Mouse (Mus musculus) lung, embryonic 14.5 days (tissue): ENCODE results near the gene Wdr83os. TPM values are rescaled to one million over a fixed set of nuclear protein-coding genes. Genes with fewer than 3 reads are reported as not detected.
"Not testable (repeated sequence)": the region's sequence is repeated elsewhere in the genome, so short reads cannot be mapped to it uniquely, and the experiment has no call there.

Experiments used
- ATAC-seq: fragments of 200-750 bp; cut with Nextera tagmentation; 2 replicates; pipeline ENCODE4 v1.8.0; 2017; ENCODE audit warnings: mild to moderate bottlenecking, moderate TSS enrichment, moderate library complexity; ENCODE audit not compliant: insufficient read depth
- DNase-seq: peaks from one replicate; pipeline ENCODE4 v3.0.0-alpha.2; 2015
- H3K27ac ChIP-seq: fragments of 300-500 bp; sonication (generic); 2 replicates; pipeline ENCODE4 v1.5.1; 2014; ENCODE audit warnings: low read depth, mild to moderate bottlenecking, moderate library complexity
- H3K27me3 ChIP-seq: fragments of 300-500 bp; sonication (generic); 2 replicates; pipeline ENCODE4 v1.6.1; 2014; ENCODE audit warnings: low read length, control low read depth; ENCODE audit not compliant: insufficient read depth
- H3K36me3 ChIP-seq: fragments of 300-500 bp; sonication (generic); 2 replicates; pipeline ENCODE4 v1.6.1; 2014; ENCODE audit warnings: control low read depth; ENCODE audit not compliant: insufficient read depth
- H3K4me1 ChIP-seq: fragments of 300-500 bp; sonication (generic); 2 replicates; pipeline ENCODE4 v1.6.1; 2014; ENCODE audit warnings: antibody characterized with exemption, control low read depth; ENCODE audit not compliant: insufficient read depth
- H3K4me2 ChIP-seq: fragments of 300-500 bp; sonication (generic); 2 replicates; pipeline ENCODE4 v1.6.1; 2014; ENCODE audit warnings: mild to moderate bottlenecking
- H3K4me3 ChIP-seq: fragments of 300-500 bp; sonication (generic); 2 replicates; pipeline ENCODE4 v1.5.1; 2014; ENCODE audit warnings: low read depth, low read length
- H3K9ac ChIP-seq: fragments of 300-500 bp; sonication (generic); 2 replicates; pipeline ENCODE4 v1.6.1; 2014
- H3K9me3 ChIP-seq: fragments of 300-500 bp; sonication (generic); 2 replicates; pipeline ENCODE4 v1.6.1; 2016; ENCODE audit warnings: low read depth, low read length, control low read depth
- CTCF ChIP-seq: IDR thresholded peaks from 2 replicates; pipeline ENCODE4 v1.5.1; 2016; ENCODE audit warnings: antibody characterized with exemption, low read depth
- WGBS: fragments of 180-500 bp; shearing (Covaris S2); extraction: QIAGEN DNeasy Blood & Tissue Kit; methylation state at CpG from one replicate; pipeline ENCODE4 v1.1.7; 2014; 5-methylcytosine and 5-hydroxymethylcytosine counted together
- microRNA-seq: library from miRNA; unstranded; fragments of <30 nt; microRNA quantifications from one replicate; pipeline ENCODE4, GENCODE M21; 2016; ENCODE audit warnings: borderline number of aligned reads
- polyA plus RNA-seq: library from polyadenylated mRNA; unstranded; fragments of >200 nt; fragmentation: Nextera tagmentation; extraction: Ambion mirVana; gene quantifications from 2 replicates; pipeline ENCODE4 v1.2.1, GENCODE M21; 2014

Gene Wdr83os
- polyA plus RNA-seq, 1 experiment from 2014 or later: 158 TPM

DNA sequence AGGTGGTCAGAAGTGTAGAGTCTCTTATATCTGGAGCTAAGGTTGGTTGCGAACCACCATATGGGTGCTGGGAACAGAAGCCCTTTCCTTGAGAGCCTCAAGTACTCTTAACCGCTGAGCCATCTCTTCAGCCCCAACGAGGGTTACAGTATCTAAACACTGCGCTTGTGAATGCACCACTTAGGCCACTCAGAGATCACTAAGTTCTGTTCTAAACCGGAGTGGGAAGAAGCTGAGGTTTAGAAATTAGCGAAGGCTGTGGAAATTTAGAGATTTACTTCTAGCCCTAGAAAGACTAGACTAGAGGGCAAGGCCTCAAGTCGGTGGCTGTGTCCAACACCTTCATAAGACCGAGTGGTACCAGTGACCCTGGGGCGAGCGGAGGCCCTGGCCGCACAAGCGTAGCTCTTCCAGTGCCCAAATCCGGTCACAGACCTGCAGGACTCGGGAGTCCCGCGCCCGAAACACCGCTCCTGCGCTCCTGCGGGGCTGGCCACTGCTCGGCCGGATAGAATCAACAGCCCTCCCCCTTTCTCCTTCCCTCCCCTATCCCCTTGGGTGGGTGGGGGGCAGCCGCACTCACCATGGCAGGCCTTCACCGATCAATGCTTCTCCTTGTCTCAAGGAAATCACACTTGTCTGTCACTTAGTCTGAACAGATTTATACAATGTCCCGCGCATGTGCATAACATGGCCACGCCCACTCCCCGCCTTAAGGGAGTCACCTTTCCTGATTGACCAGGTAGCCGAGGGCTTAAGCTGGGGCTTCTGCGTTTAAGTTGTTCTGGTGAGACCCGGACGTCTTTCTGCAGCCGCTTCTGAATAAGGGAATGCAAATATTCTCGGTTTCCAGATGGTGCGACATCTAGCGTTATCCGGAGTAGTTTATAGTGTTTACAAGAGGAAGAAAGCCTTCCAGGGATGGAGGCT, 38.8 kb downstream of the Wdr83os start:
- 5% methylated on average over 37 of the region's 37 CpGs for WGBS
- H3K9me3 ChIP-seq: no peaks in the 10 kb centered on the region
- peak overlapping the region; percentile 65 for H3K4me3 ChIP-seq
- H3K9ac ChIP-seq: peak overlapping the region; percentile 65
- DNase-seq: peak; percentile 93
- peak overlapping the region; percentile 56; the same call in 1 of the 2 replicates for H3K27ac ChIP-seq
- no peaks in the 10 kb centered on the region for H3K36me3 ChIP-seq
- ATAC-seq: peak; percentile 93
- peak overlapping the region; percentile 78 for H3K4me2 ChIP-seq
- peak; percentile 63 for TF ChIP-seq CTCF
- no peaks in the 10 kb centered on the region for H3K4me1 ChIP-seq
- H3K27me3 ChIP-seq: no peaks in the 10 kb centered on the region

DNA sequence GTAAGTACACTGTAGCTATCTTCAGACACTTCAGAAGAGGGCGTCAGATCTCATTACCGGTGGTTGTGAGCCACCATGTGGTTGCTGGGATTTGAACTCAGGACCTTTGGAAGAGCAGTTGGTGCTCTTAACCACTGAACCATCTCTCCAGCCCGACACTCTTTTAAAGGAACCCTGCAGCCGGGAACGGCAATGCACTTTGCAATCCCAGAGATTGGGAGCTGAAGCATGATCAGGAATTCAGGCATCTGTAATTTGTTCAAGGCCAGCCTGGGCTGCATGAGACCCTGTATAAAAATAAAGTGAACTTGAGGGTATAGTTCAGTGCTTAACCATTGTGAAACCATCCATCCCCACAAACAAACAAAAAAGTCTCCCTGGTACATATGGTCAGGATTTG, 39.7 kb downstream of the Wdr83os start:
- not testable (repeated sequence) for DNase-seq, H3K9me3 ChIP-seq, H3K4me2 ChIP-seq, ATAC-seq, H3K27me3 ChIP-seq, H3K9ac ChIP-seq, H3K36me3 ChIP-seq, H3K4me1 ChIP-seq, H3K4me3 ChIP-seq, H3K27ac ChIP-seq
- WGBS: 83% methylated on average over 5 of the region's 5 CpGs

DNA sequence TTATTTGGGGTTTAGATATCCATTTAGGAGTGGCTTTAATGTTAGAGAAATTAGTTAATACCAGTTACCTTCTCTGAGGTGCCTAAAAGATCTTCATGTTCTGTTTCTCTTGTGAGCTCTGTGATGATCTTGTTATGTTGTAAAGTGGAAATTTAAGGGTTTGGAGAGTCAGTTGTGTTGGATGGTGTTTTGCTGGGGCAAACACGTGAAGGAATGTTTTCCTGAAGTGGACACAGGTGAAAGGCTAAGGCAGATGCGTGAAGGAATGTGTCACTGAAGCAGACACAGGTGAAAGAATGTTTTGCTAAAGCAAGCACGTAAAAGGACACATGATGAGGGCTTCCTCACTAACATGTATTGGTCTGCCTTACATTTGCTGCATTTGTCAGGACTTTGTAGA, 42.5 kb downstream of the Wdr83os start, which contains the start of gene Zfp791:
TSS of gene Zfp791 (minus strand) at position 101 of the 400 bp plus-strand sequence.
- ATAC-seq (no peak), DNase-seq (no peak)
- Histone ChIP-seq H3K4me3 (no peak within 1 kb of the TSS), H3K27ac (no peak within 1 kb of the TSS), H3K4me1 (no peaks in the 10 kb centered on the region), H3K27me3 (no peaks in the 10 kb centered on the region), H3K36me3 (no peaks in the 10 kb centered on the region), H3K9me3 (no peaks in the 10 kb centered on the region), H3K9ac (no peak within 1 kb of the TSS), H3K4me2 (no peak within 1 kb of the TSS)
- WGBS: 63% methylated on average over 3 of the region's 3 CpGs
- no peak for TF ChIP-seq CTCF

DNA sequence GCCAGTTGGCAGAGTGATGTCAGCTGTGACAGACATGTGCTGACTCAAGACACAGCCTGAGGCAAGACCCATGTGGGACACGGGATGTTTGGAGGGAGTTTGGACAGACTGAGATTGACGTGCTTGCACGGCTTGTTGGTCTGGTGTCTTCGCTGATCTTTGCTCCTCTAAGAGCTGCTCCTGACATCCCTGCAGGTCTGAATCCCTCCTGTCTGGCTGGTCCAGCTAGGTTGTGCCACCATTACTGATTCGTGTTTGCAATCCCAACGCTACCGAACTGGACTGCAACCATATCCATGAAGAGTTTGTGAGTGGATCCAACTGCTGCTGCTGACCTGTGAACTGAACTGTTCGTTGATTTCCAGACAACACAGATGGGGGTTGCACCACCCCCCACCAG, 43.2 kb downstream of the Wdr83os start:
- Histone ChIP-seq H3K27me3 (no peaks in the 10 kb centered on the region), H3K9ac (no peak overlapping the region), H3K4me2 (no peak overlapping the region), H3K4me1 (no peaks in the 10 kb centered on the region), H3K27ac (no peak overlapping the region), H3K4me3 (no peak overlapping the region), H3K9me3 (no peaks in the 10 kb centered on the region), H3K36me3 (no peaks in the 10 kb centered on the region)
- 86% methylated on average over 8 of the region's 8 CpGs for WGBS
- DNase-seq: no peak
- no peak for ATAC-seq
- TF ChIP-seq CTCF: no peak

Small RNAs within 50 kb of the gene (microRNA-seq; reads per million reads assigned to microRNA genes)
- gene Gm23388 (not detected), gene Mir7070 (not detected)

Other genes with a start within 250 kb of the Wdr83os start
- gene Gadd45gip1, start 249.2 kb upstream of the Wdr83os start, polyA plus RNA-seq: 44.2 and 45.0 TPM in 2 replicates
- gene Rad23a, start 240.1 kb upstream of the Wdr83os start, polyA plus RNA-seq: 118 and 123 TPM in 2 replicates
- 886 and 920 TPM in 2 replicates for gene Calr, start 233.8 kb upstream of the Wdr83os start, polyA plus RNA-seq
- gene Farsa, start 223.8 kb upstream of the Wdr83os start, polyA plus RNA-seq: 92.9 and 103 TPM in 2 replicates
- gene Syce2, start 208.6 kb upstream of the Wdr83os start, polyA plus RNA-seq: 79.9 and 94.8 TPM in 2 replicates
- 28.1 and 30.4 TPM in 2 replicates for gene Gcdh, start 186.8 kb upstream of the Wdr83os start, polyA plus RNA-seq
- 1.8 and 1.9 TPM in 2 replicates for gene Klf1, start 178.8 kb upstream of the Wdr83os start, polyA plus RNA-seq
- gene Dnase2a, start 172.2 kb upstream of the Wdr83os start, polyA plus RNA-seq: 12.0 and 15.3 TPM in 2 replicates
- 0.30 and 0.39 TPM in 2 replicates for gene Mast1, start 143.4 kb upstream of the Wdr83os start, polyA plus RNA-seq
- gene Rtbdn, start 133.7 kb upstream of the Wdr83os start, polyA plus RNA-seq: not detected in 2 replicates
- not detected in 2 replicates for gene Gm49661, start 111.3 kb upstream of the Wdr83os start, polyA plus RNA-seq
- gene Prdx2, start 111.2 kb upstream of the Wdr83os start, polyA plus RNA-seq: 819 and 843 TPM in 2 replicates
- 117 and 121 TPM in 2 replicates for gene Rnaseh2a, start 111.0 kb upstream of the Wdr83os start, polyA plus RNA-seq
- gene Junb, start 102.0 kb upstream of the Wdr83os start, polyA plus RNA-seq: 12.8 and 15.4 TPM in 2 replicates
- 15.2 and 18.0 TPM in 2 replicates for gene Hook2, start 90.1 kb upstream of the Wdr83os start, polyA plus RNA-seq
- gene Best2, start 66.2 kb upstream of the Wdr83os start, polyA plus RNA-seq: not detected in 2 replicates
- 97.2 and 98.0 TPM in 2 replicates for gene Asna1, start 55.5 kb upstream of the Wdr83os start, polyA plus RNA-seq
- 153 and 156 TPM in 2 replicates for gene Trir, start 53.9 kb upstream of the Wdr83os start, polyA plus RNA-seq
- 17.9 and 20.2 TPM in 2 replicates for gene Tnpo2, start 43.8 kb upstream of the Wdr83os start, polyA plus RNA-seq
- gene Fbxw9, start 20.7 kb upstream of the Wdr83os start, polyA plus RNA-seq: 23.1 and 23.7 TPM in 2 replicates
- gene Gm5741, start 12.8 kb upstream of the Wdr83os start, polyA plus RNA-seq: 0.72 TPM in 1 of 2 replicates, not detected in the other
- gene Dhps, start 9.0 kb upstream of the Wdr83os start, polyA plus RNA-seq: 60.3 and 61.5 TPM in 2 replicates
- gene Wdr83, start 566 bp downstream of the Wdr83os start, polyA plus RNA-seq: 42.9 and 45.3 TPM in 2 replicates
- 32.7 and 33.9 TPM in 2 replicates for gene Man2b1, start 2.5 kb downstream of the Wdr83os start, polyA plus RNA-seq
- gene Zfp791, start 42.4 kb downstream of the Wdr83os start, polyA plus RNA-seq: 1.7 and 2.3 TPM in 2 replicates
- not detected in 2 replicates for gene Cks1brt, start 71.2 kb downstream of the Wdr83os start, polyA plus RNA-seq
- not detected in 2 replicates for gene Olfr371, start 145.2 kb downstream of the Wdr83os start, polyA plus RNA-seq
- 130 and 132 TPM in 2 replicates for gene Orc6, start 218.9 kb downstream of the Wdr83os start, polyA plus RNA-seq
- gene Vps35, start 219.1 kb downstream of the Wdr83os start, polyA plus RNA-seq: 135 and 137 TPM in 2 replicates